Comparison of ENCODE assay signal across 13 mouse cellular contexts in the genomic region with DNA sequence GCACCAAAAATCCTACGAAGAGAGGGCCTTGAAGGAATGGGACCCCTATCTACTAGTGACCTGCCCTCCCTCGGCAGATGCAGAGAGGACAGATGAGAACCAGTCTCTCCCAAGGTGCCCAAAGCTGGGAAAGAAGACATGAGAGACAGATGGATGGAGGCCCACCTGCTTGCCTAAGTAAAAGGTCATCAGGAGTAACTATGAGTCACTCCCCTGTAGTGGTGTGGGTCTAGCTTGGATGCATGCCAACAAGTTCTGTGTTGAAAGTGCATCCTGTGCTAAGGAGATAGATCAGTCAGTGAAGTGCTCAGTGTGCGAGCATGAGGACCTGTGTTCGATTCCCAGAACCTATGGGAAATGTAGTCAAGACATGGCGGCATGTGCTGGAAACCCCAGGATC. TPM values are rescaled to one million over a fixed set of nuclear protein-coding genes. Genes with fewer than 3 reads are reported as not detected.
"Had no signal": no experiment of that assay in that cellular context is flagged by ENCODE, and none has a peak within 500 bp of the region (broad histone marks: within the 10 kb centered on the region; RNA-seq: fewer than 3 reads in every experiment).

No protein-coding gene starts in this region.

- ATAC-seq: midbrain, embryonic 13.5 days; midbrain, embryonic 15.5 days had no signal

- DNase-seq: lung, adult 18-20 months; lung, embryonic 14.5 days; lung, postnatal 10 days; lung, postnatal 4 days; right cerebral cortex, postnatal 14 days; thymus, adult 2 months; thymus, postnatal 25 days; thymus, postnatal 4 days had no signal

RNA-seq across cellular contexts. Expression of gene Cadm4, which starts 2.9 kb away (rescaled TPM):
- total RNA-seq: monocyte, adult 5-6 weeks; neutrophil, adult 5-6 weeks had no signal

RNA-seq across cellular contexts. Expression of gene Irgc1, which starts 26.8 kb away (rescaled TPM):
- total RNA-seq: midbrain, postnatal 0 days; monocyte, adult 5-6 weeks had no signal

RNA-seq across cellular contexts. Expression of gene Zfp428, which starts 27.9 kb away (rescaled TPM):
- total RNA-seq: neutrophil, adult 5-6 weeks had no signal

RNA-seq across cellular contexts. Expression of gene AC161166.1, which starts 33.3 kb away (rescaled TPM):
- total RNA-seq: midbrain, postnatal 0 days; monocyte, adult 5-6 weeks; neutrophil, adult 5-6 weeks had no signal
